Mouse (Mus musculus) MEL (cell line): ENCODE data around the gene Klhl12. TPM values are rescaled to one million over a fixed set of nuclear protein-coding genes. Genes with fewer than 3 reads are reported as not detected.
"Not testable (repeated sequence)": the region's sequence is repeated elsewhere in the genome, so short reads cannot be mapped to it uniquely, and the experiment has no call there.

Experiments
- DNase-seq: peaks from one replicate; pipeline ENCODE4 v3.0.0; 2011; ENCODE audit warnings: low read depth, low spot score
- H3K27ac ChIP-seq: 2 replicates; pipeline ENCODE4 v1.5.1; 2012; ENCODE audit warnings: low read depth, mild to moderate bottlenecking, control low read depth, low read length, moderate library complexity; ENCODE audit not compliant: control insufficient read depth
- H3K27me3 ChIP-seq, 2 experiments: fragments of 150-350 bp in 1 of 2; sonication (generic) in 1 of 2; 2 replicates each; pipeline ENCODE4 v1.6.1; 2012; ENCODE audit warnings: low read length in 2 of 2, mild to moderate bottlenecking in 2 of 2, improper control_type of control experiment in 1 of 2, moderate library complexity in 1 of 2; ENCODE audit not compliant: insufficient read depth in 2 of 2, control insufficient read depth in 1 of 2
- H3K36me3 ChIP-seq, 2 experiments: 2 replicates each; pipeline ENCODE4 v1.6.1; 2012 to 2014; ENCODE audit warnings: low read length in 2 of 2, improper control_type of control experiment in 1 of 2, inconsistent platforms in 1 of 2, mild to moderate bottlenecking in 1 of 2; ENCODE audit not compliant: insufficient read depth in 2 of 2, control insufficient read depth in 1 of 2
- H3K4me1 ChIP-seq, 2 experiments: fragments of 150-350 bp in 1 of 2; sonication (generic) in 1 of 2; 2 replicates each; pipeline ENCODE4 v1.6.1; 2012; ENCODE audit warnings: low read length in 2 of 2, improper control_type of control experiment in 1 of 2, mild to moderate bottlenecking in 1 of 2; ENCODE audit not compliant: insufficient read depth in 2 of 2, control insufficient read depth in 1 of 2
- H3K4me3 ChIP-seq, 2 experiments: fragments of 150-350 bp in 1 of 2; sonication (generic) in 1 of 2; 2 replicates each; pipeline ENCODE4 v1.5.1; 2012; ENCODE audit warnings: low read depth in 2 of 2, low read length in 2 of 2, mild to moderate bottlenecking in 2 of 2, moderate library complexity in 2 of 2, control low read depth in 1 of 2, improper control_type of control experiment in 1 of 2; ENCODE audit not compliant: control insufficient read depth in 1 of 2, insufficient read depth in 1 of 2
- H3K79me2 ChIP-seq: 2 replicates; pipeline ENCODE4 v1.6.1; 2012; ENCODE audit warnings: mild to moderate bottlenecking, low read length, moderate library complexity; ENCODE audit not compliant: control insufficient read depth, poor library complexity, insufficient read depth
- H3K9ac ChIP-seq: 2 replicates; pipeline ENCODE4 v1.6.1; 2012; ENCODE audit warnings: low read depth, mild to moderate bottlenecking, control low read depth, low read length, moderate library complexity; ENCODE audit not compliant: control insufficient read depth, poor library complexity, severe bottlenecking
- H3K9me3 ChIP-seq: fragments of 150-350 bp; sonication (generic); replicated peaks from 2 replicates; pipeline ENCODE4 v1.6.1; 2012; ENCODE audit warnings: mild to moderate bottlenecking, low read length, improper control_type of control experiment, moderate library complexity; ENCODE audit not compliant: insufficient read depth
- ETS1 ChIP-seq: IDR thresholded peaks from 2 replicates; pipeline ENCODE4 v1.6.1; 2012; ENCODE audit warnings: low read depth, mild to moderate bottlenecking, inconsistent platforms, low read length, improper control_type of control experiment, moderate library complexity
- GATA1 ChIP-seq: IDR thresholded peaks from 2 replicates; pipeline ENCODE4 v1.6.1; 2011; ENCODE audit warnings: low read depth, low read length, improper control_type of control experiment
- HCFC1 ChIP-seq: IDR thresholded peaks from 2 replicates; pipeline ENCODE4 v1.6.1; 2012; ENCODE audit warnings: low read depth, mild to moderate bottlenecking, inconsistent platforms, low read length, improper control_type of control experiment, moderate library complexity
- KAT2A ChIP-seq: conservative IDR thresholded peaks from 2 replicates; pipeline ENCODE4 v1.6.1; 2012; ENCODE audit warnings: low read depth, low read length, improper control_type of control experiment, inconsistent platforms
- MAX ChIP-seq: IDR thresholded peaks from 2 replicates; pipeline ENCODE4 v1.6.1; 2011; ENCODE audit warnings: low read length, improper control_type of control experiment
- MXI1 ChIP-seq: IDR thresholded peaks from 2 replicates; pipeline ENCODE4 v1.6.1; 2011; ENCODE audit warnings: mild to moderate bottlenecking, low read depth, low read length, improper control_type of control experiment
- MYB ChIP-seq: IDR thresholded peaks from 2 replicates; pipeline ENCODE4 v1.6.1; 2011; ENCODE audit warnings: mild to moderate bottlenecking, low read depth, low read length, improper control_type of control experiment
- POLR2A ChIP-seq, 2 experiments: IDR thresholded peaks; 2 replicates each; pipeline ENCODE4 v1.6.1; 2011 to 2012; ENCODE audit warnings: low read length in 2 of 2, mild to moderate bottlenecking in 2 of 2, control low read depth in 1 of 2, improper control_type of control experiment in 1 of 2, low read depth in 1 of 2, moderate library complexity in 1 of 2; ENCODE audit not compliant: control insufficient read depth in 1 of 2, insufficient read depth in 1 of 2, poor library complexity in 1 of 2
- POLR2AphosphoS5 ChIP-seq: IDR thresholded peaks from 2 replicates; pipeline ENCODE4 v1.6.1; 2012; ENCODE audit warnings: low read depth, borderline replicate concordance, mild to moderate bottlenecking, inconsistent platforms, low read length, moderate library complexity, mixed read lengths
- RAD21 ChIP-seq: IDR thresholded peaks from 2 replicates; pipeline ENCODE4 v1.6.1; 2011; ENCODE audit warnings: mild to moderate bottlenecking, low read depth, low read length, improper control_type of control experiment
- TBP ChIP-seq: IDR thresholded peaks from 2 replicates; pipeline ENCODE4 v1.8.0; 2011; ENCODE audit warnings: low read depth, low read length, improper control_type of control experiment
- TCF12 ChIP-seq: IDR thresholded peaks from 2 replicates; pipeline ENCODE4 v1.6.1; 2014; ENCODE audit warnings: low read depth, mild to moderate bottlenecking, inconsistent platforms, low read length, improper control_type of control experiment, moderate library complexity
- ZMIZ1 ChIP-seq: IDR thresholded peaks from 2 replicates; pipeline ENCODE4 v1.6.1; 2012; ENCODE audit warnings: low read depth, mild to moderate bottlenecking, inconsistent platforms, low read length, improper control_type of control experiment, moderate library complexity
- ZNF384 ChIP-seq: IDR thresholded peaks from 2 replicates; pipeline ENCODE4 v1.6.1; 2012; ENCODE audit warnings: low read depth, mild to moderate bottlenecking, inconsistent platforms, low read length, improper control_type of control experiment
- polyA plus RNA-seq, 2 experiments: library from polyadenylated mRNA; stranded (reverse) in 1 of 2; unstranded in 1 of 2; fragments of >175 nt in 1 of 2; fragments of >200 nt in 1 of 2; gene quantifications; 2 replicates each; pipeline versions ENCODE4 v1.2.1 to v1.2.4; 2012; ENCODE audit warnings: low replicate concordance in 2 of 2, low read depth in 1 of 2; ENCODE audit not compliant: insufficient read length in 2 of 2, insufficient read depth in 1 of 2, missing spikeins in 1 of 2
- total RNA-seq: library from RNA; depleted of rRNA; stranded (reverse); fragments of 300-350 nt; gene quantifications from 2 replicates; pipeline ENCODE4 v1.2.3, GENCODE M21; 2012

Klhl12 gene
- total and polyA plus RNA-seq, 3 experiments: 20.8 to 26.4 TPM; not detected in 1

DNA sequence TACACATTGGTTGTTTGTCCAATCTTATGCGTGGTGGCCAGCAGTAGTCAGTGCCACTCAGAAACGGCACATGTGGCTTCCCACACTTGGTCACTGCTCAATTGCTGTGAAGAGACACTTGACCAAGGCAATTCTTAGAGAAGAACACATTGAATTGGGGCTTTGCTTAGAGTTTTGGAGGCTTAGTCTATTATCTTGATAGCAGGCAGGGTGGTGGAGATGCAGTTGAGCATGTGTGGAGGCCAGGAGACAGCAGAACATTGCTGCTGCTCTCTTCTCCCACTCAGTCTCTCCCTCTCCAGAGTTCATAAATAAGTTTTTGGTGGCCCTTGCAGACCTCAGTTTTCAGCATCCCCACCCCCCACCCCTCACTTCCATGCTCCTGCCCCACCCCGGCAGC, 12.9 kb upstream of the Klhl12 start:
- peaks cover 24 to 29% of the 10 kb centered on the region in 2 experiments for H3K4me1 ChIP-seq
- no peaks in the 10 kb centered on the region for H3K79me2 ChIP-seq
- H3K9ac ChIP-seq: peak overlapping the region; percentile 73
- H3K27me3 ChIP-seq: no peaks in the 10 kb centered on the region
- peak; percentile 85 for DNase-seq
- no peaks in the 10 kb centered on the region for H3K9me3 ChIP-seq
- peak overlapping the region; percentile 98 for H3K27ac ChIP-seq
- no peak overlapping the region; a peak in 1 of 4 replicates for H3K4me3 ChIP-seq
- H3K36me3 ChIP-seq: peaks cover 0 to 22% of the 10 kb centered on the region in 2 experiments; a peak in 2 of 4 replicates
- TF ChIP-seq ZMIZ1: no peak
- peak; percentile 25; the same call in 1 of the 2 replicates for TF ChIP-seq MXI1
- no peak for TF ChIP-seq TBP
- TF ChIP-seq POLR2A (IDR thresholded peaks at IDR 0.05; ENCODE audit: control insufficient read depth in 1 of 2, insufficient read depth in 1 of 2, low read depth in 1 of 2, low read length in 2 of 2, poor library complexity in 1 of 2): peak in 1 of 2 experiments; percentile 59; a peak in 2 of 4 replicates
- no peak for TF ChIP-seq ZNF384
- no peak for TF ChIP-seq TCF12
- no peak for TF ChIP-seq HCFC1
- no peak for TF ChIP-seq RAD21
- peak; percentile 21; the same call in 1 of the 2 replicates for TF ChIP-seq GATA1
- TF ChIP-seq KAT2A: no peak
- TF ChIP-seq POLR2AphosphoS5: no peak
- TF ChIP-seq MAX: no peak
- TF ChIP-seq, all 39 proteins: peak for 3

DNA sequence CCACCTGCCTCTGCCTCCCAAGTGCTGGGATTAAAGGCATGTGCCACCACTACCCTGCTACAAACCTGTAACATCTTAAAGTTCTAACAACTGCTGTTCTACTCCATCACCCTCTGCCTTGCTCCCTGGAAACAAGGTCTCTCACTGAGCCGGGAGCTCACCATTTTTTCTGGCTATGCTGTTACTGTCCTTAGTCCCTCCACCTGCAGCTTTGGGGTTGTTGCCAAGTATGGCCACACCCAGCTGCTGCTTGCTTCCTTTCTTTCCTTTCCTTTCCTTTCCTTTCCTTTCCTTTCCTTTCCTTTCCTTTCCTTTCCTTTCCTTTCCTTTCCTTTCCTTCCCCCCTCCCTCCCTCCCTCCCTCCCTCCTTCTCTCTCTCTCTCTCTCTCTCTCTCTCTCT, 12.0 kb upstream of the Klhl12 start:
- not testable (repeated sequence) for H3K27me3 ChIP-seq, H3K9me3 ChIP-seq, H3K79me2 ChIP-seq
- DNase-seq: peak; percentile 49
- TF ChIP-seq TBP: 0 out of 2 replicates have a peak, but pooled peaks have one; percentile 33
- peak; percentile 23; the same call in 1 of the 2 replicates for TF ChIP-seq ETS1
- TF ChIP-seq MAX: 0 out of 2 replicates have a peak, but pooled peaks have one; percentile 10
- Histone ChIP-seq H3K9ac (peak overlapping the region; percentile 73), H3K27ac (peak overlapping the region; percentile 98), H3K4me1 (peaks cover 24 to 29% of the 10 kb centered on the region in 2 experiments), H3K4me3 (peak overlapping the region; percentile 3 to 39; a peak in 3 of 4 replicates), H3K36me3 (peaks cover 0 to 22% of the 10 kb centered on the region in 2 experiments; a peak in 2 of 4 replicates)

DNA sequence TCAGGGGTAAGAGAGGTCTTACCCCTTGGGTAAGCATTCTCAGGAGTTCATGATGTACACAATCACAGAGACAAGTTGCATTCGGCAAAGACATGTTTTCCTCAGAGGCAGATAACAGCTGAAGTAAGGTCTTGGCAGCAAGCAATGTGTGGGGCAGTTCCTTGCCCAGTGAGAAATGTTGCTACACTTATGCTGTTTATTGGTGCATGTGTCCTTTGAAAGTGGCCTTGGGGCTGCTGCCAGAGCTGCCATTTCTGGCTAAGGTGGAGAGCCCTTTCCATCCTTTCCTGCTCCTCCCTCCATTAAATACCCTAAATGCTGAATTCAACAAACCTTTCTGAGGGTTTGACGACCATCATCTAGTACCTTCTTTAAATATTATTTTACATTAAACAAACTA, 9.9 kb upstream of the Klhl12 start:
- Histone ChIP-seq H3K9me3 (no peaks in the 10 kb centered on the region), H3K27me3 (no peaks in the 10 kb centered on the region), H3K9ac (no peak overlapping the region), H3K4me1 (peaks cover 24 to 29% of the 10 kb centered on the region in 2 experiments), H3K79me2 (no peaks in the 10 kb centered on the region), H3K4me3 (no peak overlapping the region), H3K27ac (no peak overlapping the region), H3K36me3 (peaks cover 0 to 22% of the 10 kb centered on the region in 2 experiments; a peak in 2 of 4 replicates)
- TF ChIP-seq MYB: no peak
- TF ChIP-seq POLR2AphosphoS5: no peak
- TF ChIP-seq GATA1: no peak
- DNase-seq: no peak
